Mouse (Mus musculus) inflammation-experienced regulatory T-cells (primary cell): ENCODE results near the gene Psmb1. TPM values are rescaled to one million over a fixed set of nuclear protein-coding genes. Genes with fewer than 3 reads are reported as not detected.

Experiments used
- polyA plus RNA-seq, 2 experiments: library from polyadenylated mRNA; unstranded; fragments of 100-300 nt; shearing (Covaris generic); gene quantifications; one replicate each; pipeline ENCODE4 v1.2.1; 2017

The Psmb1 gene
- polyA plus RNA-seq, result 100 to 1,000 TPM; 242 to 245 TPM

GRCm38 (mm10) chr17:15499656-15500394, at the start of gene Psmb1, which contains the start of gene Tbp:
Psmb1 (minus strand) TSS chr17:15499751.
Tbp (plus strand) TSS chr17:15499888.

GRCm38 (mm10) chr17:15526986-15527810, 27.6 kb upstream of the Psmb1 start, which contains the start of gene Pdcd2:
Pdcd2 (minus strand) TSS chr17:15527301.

Other genes starting within 250 kb of the Psmb1 start
- gene Dll1, start 122.9 kb downstream of the Psmb1 start, polyA plus RNA-seq, result under 1 TPM in 1 of 2 experiments, not detected in 1; 0.66 TPM
- gene Fam120b, start 103.5 kb downstream of the Psmb1 start, polyA plus RNA-seq, result 10 to 100 TPM; 39.3 to 42.3 TPM
- 10 to 100 TPM; 49.4 to 52.3 TPM for gene Tbp, start 137 bp upstream of the Psmb1 start, polyA plus RNA-seq
- gene Pdcd2, start 27.6 kb upstream of the Psmb1 start, polyA plus RNA-seq, result 100 to 1,000 TPM in 1 of 2 experiments, 10 to 100 TPM in 1; 91.9 to 133 TPM
- gene Prdm9, start 64.6 kb upstream of the Psmb1 start, polyA plus RNA-seq, result 1 to 10 TPM; 4.8 to 9.1 TPM
- 100 to 1,000 TPM in 1 of 2 experiments, 10 to 100 TPM in 1; 91.0 to 100 TPM for gene Chd1, start 205.2 kb upstream of the Psmb1 start, polyA plus RNA-seq